Mouse (Mus musculus) embryonic facial prominence, embryonic 14.5 days (tissue): Measurements from ENCODE around the gene Fkbp15. TPM values are rescaled to one million over a fixed set of nuclear protein-coding genes. Genes with fewer than 3 reads are reported as not detected.
A peak's percentile ranks its signal among the peaks of the same experiment; 100 is the strongest.
"Not testable (repeated sequence)": the region's sequence is repeated elsewhere in the genome, so short reads cannot be mapped to it uniquely, and the experiment has no call there.

Source experiments
- ATAC-seq: fragments of 200-750 bp; cut with Nextera tagmentation; 2 replicates; pipeline ENCODE4 v1.8.0; 2017; ENCODE audit warnings: low read depth, moderate number of reproducible peaks, moderate TSS enrichment
- DNase-seq: peaks from one replicate; pipeline ENCODE4 v3.0.0-alpha.2; 2015; ENCODE audit warnings: low spot score
- H3K27ac ChIP-seq: fragments of 300-500 bp; sonication (generic); replicated peaks from 2 replicates; pipeline ENCODE4 v1.5.1; 2014; ENCODE audit warnings: low read depth, mild to moderate bottlenecking, low read length, moderate library complexity
- H3K27me3 ChIP-seq: fragments of 300-500 bp; sonication (generic); replicated peaks from 2 replicates; pipeline ENCODE4 v1.6.1; 2014; ENCODE audit warnings: low read length; ENCODE audit not compliant: control insufficient read depth, insufficient read depth
- H3K36me3 ChIP-seq: fragments of 300-500 bp; sonication (generic); 2 replicates; pipeline ENCODE4 v1.6.1; 2014; ENCODE audit warnings: low read length, mixed read lengths; ENCODE audit not compliant: control insufficient read depth, insufficient read depth
- H3K4me1 ChIP-seq: fragments of 300-500 bp; sonication (generic); 2 replicates; pipeline ENCODE4 v1.6.1; 2014; ENCODE audit warnings: antibody characterized with exemption, low read length; ENCODE audit not compliant: control insufficient read depth, insufficient read depth
- H3K4me2 ChIP-seq: fragments of 300-500 bp; sonication (generic); 2 replicates; pipeline ENCODE4 v1.6.1; 2014; ENCODE audit warnings: low read depth, mild to moderate bottlenecking, low read length, moderate library complexity, mixed read lengths
- H3K4me3 ChIP-seq: fragments of 300-500 bp; sonication (generic); 2 replicates; pipeline ENCODE4 v1.5.1; 2014; ENCODE audit warnings: low read depth, mild to moderate bottlenecking, low read length
- H3K9ac ChIP-seq: fragments of 300-500 bp; sonication (generic); 2 replicates; pipeline ENCODE4 v1.6.1; 2014; ENCODE audit warnings: low read depth, mild to moderate bottlenecking, low read length, moderate library complexity, mixed read lengths
- H3K9me3 ChIP-seq: fragments of 300-500 bp; sonication (generic); 2 replicates; pipeline ENCODE4 v1.6.1; 2016; ENCODE audit warnings: low read length; ENCODE audit not compliant: control insufficient read depth
- WGBS: fragments of 180-500 bp; shearing (Covaris S2); extraction: QIAGEN DNeasy Blood & Tissue Kit; methylation state at CpG from one replicate; pipeline ENCODE4 v1.1.7; 2014; 5-methylcytosine and 5-hydroxymethylcytosine counted together
- polyA plus RNA-seq: library from polyadenylated mRNA; unstranded; fragments of >200 nt; fragmentation: Nextera tagmentation; extraction: Ambion mirVana; gene quantifications from 2 replicates; pipeline ENCODE4 v1.2.1, GENCODE M21; 2014

Gene Fkbp15
- polyA plus RNA-seq, 1 experiment from 2014 or later = 25.2 TPM

DNA sequence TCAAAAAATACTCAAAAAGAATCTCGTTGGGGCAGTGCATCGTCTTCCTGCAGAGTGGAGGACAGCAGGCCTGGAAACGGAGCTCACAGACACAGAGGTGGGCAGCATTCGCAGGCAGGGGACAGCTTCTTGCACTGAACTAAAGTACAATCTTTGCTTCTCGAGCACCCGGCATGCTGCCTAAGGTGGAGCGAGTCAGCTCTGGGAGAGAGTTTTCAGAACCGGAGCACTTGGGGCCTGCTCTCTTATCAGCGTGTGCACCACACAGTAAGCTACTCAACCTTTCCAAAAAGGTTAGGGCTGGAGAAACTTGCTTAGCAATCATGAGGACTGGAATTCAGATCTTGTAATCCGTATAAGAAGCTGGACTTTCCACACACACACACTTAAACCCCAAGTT is 83.7 kb downstream of the Fkbp15 start:
- Histone ChIP-seq H3K27me3 (no peaks in the 10 kb centered on the region), H3K9me3 (no peaks in the 10 kb centered on the region), H3K27ac (no peak overlapping the region), H3K9ac (no peak overlapping the region), H3K36me3 (no peaks in the 10 kb centered on the region), H3K4me1 (no peaks in the 10 kb centered on the region), H3K4me3 (no peak overlapping the region), H3K4me2 (no peak overlapping the region)
- 82% methylated on average over 10 of the region's 10 CpGs for WGBS
- no peak for DNase-seq
- no peak for ATAC-seq

DNA sequence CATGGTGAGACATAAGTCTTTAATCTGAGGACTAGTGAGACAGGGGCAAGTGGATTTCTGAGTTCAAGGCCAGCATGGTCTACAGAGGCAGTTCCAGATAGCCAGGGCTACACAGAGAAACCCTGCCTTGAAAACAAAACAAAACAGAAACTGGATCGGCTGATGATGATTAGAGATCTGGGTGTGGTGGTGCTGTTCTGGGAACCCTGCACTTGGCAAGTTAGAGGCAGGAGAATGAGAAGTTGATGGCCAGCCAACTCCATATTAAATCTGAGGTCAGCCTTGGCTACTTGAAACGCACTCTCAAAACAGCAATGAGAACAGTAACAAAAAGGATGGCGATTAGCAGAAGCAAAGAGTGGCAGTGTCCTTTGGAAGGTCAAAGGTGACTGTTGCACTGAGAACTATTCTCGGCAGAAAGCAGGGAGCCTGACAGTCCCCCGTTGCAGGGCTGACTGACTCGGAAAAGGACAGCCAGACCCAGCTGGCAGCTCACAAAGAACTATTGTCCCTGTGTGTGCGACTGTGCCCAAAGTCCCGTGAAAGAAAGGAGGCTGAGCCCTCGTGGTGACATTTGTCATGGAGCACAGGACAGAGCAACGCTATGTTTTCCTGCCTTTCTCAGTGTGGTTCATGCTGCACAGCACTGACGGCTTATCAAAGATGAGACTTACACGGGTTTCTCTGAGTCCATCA is 85.4 kb downstream of the Fkbp15 start:
- WGBS = 15% methylated on average over 12 of the region's 12 CpGs
- Histone ChIP-seq H3K4me3 (no peak overlapping the region), H3K9ac (no peak overlapping the region), H3K27ac (no peak overlapping the region), H3K36me3 (no peaks in the 10 kb centered on the region), H3K4me1 (no peaks in the 10 kb centered on the region), H3K27me3 (no peaks in the 10 kb centered on the region), H3K9me3 (no peaks in the 10 kb centered on the region), H3K4me2 (no peak overlapping the region)
- ATAC-seq (peak; percentile 63; the same call in 1 of the 2 replicates), DNase-seq (peak; percentile 57)

DNA sequence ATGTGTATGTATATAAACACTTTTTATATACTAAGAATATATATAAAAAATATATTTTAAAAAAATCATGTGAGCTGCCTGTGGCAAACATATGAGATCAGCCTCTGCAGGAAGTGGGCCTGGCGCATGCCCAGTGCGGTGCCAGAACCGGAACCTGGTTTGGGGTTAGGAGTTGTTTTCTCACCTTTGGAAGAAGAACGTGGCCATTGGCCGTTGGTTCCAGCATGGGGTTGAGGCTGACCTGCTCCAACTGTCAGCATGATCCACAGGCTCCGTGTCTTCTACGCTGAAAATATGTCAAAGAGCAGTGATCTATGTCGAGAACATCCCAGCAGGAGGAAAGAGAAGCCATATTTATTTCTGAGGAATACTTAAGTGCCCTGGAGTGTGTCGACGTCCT is 86.4 kb downstream of the Fkbp15 start:
- H3K27me3 ChIP-seq = no peaks in the 10 kb centered on the region
- ATAC-seq (no peak), DNase-seq (no peak)
- no peak overlapping the region for H3K4me2 ChIP-seq
- H3K36me3 ChIP-seq = no peaks in the 10 kb centered on the region
- H3K9me3 ChIP-seq = no peaks in the 10 kb centered on the region
- H3K27ac ChIP-seq = no peak overlapping the region
- H3K4me3 ChIP-seq = no peak overlapping the region
- WGBS = 94% methylated on average over 10 of the region's 10 CpGs
- no peaks in the 10 kb centered on the region for H3K4me1 ChIP-seq
- no peak overlapping the region for H3K9ac ChIP-seq

DNA sequence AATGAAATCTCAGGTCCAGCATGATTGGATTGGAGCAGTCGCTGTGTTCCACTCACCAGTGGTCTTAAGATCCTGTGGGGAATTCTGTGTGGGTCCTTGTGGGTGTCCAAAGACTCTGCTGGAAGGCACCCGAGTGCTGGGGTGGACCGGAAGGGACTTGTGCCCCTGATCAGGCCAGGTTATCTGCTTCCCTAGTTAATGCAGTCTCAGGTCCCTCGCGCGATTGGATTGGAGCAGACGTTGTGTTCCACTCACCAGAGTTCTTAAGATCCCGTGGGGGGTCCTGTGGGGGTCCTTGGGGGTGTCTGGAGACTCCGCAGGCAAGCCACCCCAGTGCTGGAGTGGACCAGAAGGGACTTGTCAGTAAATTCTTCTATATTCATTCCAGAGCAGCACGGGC is 87.7 kb downstream of the Fkbp15 start:
- Histone ChIP-seq H3K27me3 (no peaks in the 10 kb centered on the region), H3K4me1 (no peaks in the 10 kb centered on the region), H3K9ac (no peak overlapping the region), H3K4me3 (no peak overlapping the region), H3K36me3 (no peaks in the 10 kb centered on the region), H3K9me3 (no peaks in the 10 kb centered on the region), H3K4me2 (no peak overlapping the region), H3K27ac (no peak overlapping the region)
- WGBS = 89% methylated on average over 10 of the region's 10 CpGs
- DNase-seq (no peak), ATAC-seq (no peak)

DNA sequence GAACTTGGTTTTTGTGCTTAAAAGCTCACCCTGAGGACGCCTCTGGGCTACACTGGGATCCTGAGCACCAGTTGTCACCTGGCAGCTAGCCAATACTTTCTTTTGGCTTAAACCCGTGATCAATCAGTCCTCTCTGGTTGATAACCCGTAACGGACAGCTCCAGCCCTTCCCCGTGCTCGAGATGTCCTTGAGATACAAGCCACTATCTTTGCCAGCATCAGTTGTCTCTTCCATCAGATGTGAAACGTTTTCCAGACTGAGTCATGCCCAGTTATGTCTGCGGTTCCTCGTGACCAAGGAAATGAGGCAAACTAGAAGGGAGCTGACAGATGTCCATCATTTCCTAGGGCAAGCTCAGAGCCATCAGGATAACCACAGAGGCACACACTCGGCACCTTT is 93.2 kb downstream of the Fkbp15 start:
- Histone ChIP-seq H3K36me3 (no peaks in the 10 kb centered on the region), H3K9ac (no peak overlapping the region), H3K9me3 (no peaks in the 10 kb centered on the region), H3K4me2 (no peak overlapping the region), H3K27me3 (no peaks in the 10 kb centered on the region), H3K4me1 (no peaks in the 10 kb centered on the region), H3K4me3 (no peak overlapping the region), H3K27ac (no peak overlapping the region)
- no peak for ATAC-seq
- DNase-seq = no peak
- WGBS = 73% methylated on average over 10 of the region's 10 CpGs

DNA sequence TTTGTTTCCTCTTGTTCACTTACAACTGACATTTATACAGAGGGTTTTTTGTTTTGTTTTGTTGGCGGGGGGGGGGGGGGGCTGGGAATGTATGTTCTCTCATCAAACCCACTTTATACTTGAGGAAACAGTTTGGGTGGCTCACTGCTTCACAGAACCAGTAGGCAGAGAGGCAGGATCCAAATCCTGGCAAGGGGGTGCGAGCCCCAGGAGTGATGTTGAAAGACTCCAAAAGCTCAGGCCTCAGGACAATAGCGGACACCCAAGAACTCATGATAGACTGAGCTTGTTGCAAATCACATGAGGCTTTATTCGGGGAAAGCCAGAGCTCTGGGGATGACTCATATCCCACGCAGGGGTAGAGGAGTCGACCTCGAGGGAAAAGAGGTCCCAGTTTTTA is 94.3 kb downstream of the Fkbp15 start:
- H3K9ac ChIP-seq, H3K27me3 ChIP-seq, DNase-seq, H3K4me1 ChIP-seq, H3K27ac ChIP-seq, H3K9me3 ChIP-seq, H3K4me2 ChIP-seq, ATAC-seq, H3K36me3 ChIP-seq, H3K4me3 ChIP-seq: not testable (repeated sequence)
- WGBS = 77% methylated on average over 7 of the region's 7 CpGs

DNA sequence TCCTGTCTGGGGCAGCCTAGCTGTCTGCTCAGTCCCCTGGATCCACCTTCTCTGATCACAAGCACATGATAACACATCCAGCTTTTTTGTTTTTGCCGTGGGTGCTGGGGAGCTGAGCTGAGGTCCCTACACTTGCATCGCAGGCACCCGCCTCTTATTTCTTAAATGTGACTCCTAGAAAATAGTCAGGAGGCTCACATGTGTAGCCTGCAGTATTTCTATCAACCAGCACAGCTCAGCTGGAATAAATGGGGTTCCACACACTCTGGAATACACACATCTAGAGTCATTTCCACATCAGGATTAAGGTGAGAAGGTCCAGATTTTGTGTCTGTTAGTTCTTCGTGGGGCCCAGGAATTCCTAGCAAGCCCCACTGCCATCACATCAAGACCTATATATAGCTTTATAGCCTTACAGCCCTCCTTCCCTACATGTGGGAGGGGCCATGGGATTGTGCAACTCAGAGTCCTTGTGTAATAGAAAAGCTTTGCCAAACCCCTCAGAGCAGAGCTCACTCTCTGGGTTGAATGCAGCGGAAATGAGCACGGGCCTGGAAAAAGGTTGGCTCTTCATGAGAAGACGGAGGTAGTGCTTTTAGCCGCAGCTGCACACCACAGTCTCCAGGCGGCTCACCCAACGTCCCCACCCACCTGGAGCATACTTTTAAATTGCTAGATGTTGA is 95.1 kb downstream of the Fkbp15 start:
- Histone ChIP-seq H3K27ac (no peak overlapping the region), H3K36me3 (no peaks in the 10 kb centered on the region), H3K4me1 (no peaks in the 10 kb centered on the region), H3K27me3 (no peaks in the 10 kb centered on the region), H3K9me3 (no peaks in the 10 kb centered on the region), H3K4me3 (no peak overlapping the region), H3K4me2 (no peak overlapping the region), H3K9ac (no peak overlapping the region)
- WGBS = 76% methylated on average over 10 of the region's 10 CpGs
- DNase-seq (peak; percentile 37), ATAC-seq (peak; percentile 44; the same call in 1 of the 2 replicates)

DNA sequence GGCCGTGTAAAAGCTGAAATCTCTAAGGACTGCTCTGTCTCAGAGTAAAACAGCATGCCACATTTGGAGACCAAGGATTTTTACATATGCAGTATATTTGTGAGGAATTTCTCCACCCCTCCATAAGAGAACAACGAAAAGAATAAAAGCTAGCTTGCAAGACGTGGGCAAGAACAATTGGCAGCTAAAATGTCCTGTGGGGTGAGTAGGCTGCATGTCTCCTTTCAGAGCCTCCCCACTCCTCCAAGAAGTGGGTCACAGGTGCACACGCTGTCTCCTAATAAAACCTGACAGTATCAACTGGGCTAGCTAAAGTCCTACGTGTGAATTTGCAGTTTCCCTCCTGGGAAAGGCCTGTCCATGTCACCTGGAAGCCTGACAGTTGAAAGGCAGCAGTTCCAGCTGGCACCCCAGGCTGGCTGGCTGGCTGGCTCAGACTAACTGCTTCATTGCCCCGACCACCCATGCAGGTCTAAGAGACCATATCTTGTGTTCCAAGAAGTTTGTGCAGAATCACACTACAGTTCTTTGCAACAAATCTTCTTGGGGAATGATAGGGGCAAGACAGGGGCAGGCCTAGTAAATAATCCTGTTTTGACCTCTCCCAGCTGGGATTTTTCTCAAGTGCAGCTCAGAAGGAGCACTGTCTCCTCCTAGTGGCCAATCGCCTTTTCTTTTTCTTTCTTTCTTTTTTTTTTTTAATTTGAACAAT is 97.1 kb downstream of the Fkbp15 start:
- Histone ChIP-seq H3K9me3 (no peaks in the 10 kb centered on the region), H3K9ac (no peak overlapping the region), H3K4me2 (no peak overlapping the region), H3K36me3 (no peaks in the 10 kb centered on the region), H3K27ac (no peak overlapping the region), H3K4me1 (no peaks in the 10 kb centered on the region), H3K4me3 (no peak overlapping the region), H3K27me3 (no peaks in the 10 kb centered on the region)
- DNase-seq (peak; percentile 44), ATAC-seq (no peak)
- WGBS = 45% methylated on average over 7 of the region's 7 CpGs
